Mouse (Mus musculus): ENCODE data around the gene Spata13.

The Spata13 gene

DNA sequence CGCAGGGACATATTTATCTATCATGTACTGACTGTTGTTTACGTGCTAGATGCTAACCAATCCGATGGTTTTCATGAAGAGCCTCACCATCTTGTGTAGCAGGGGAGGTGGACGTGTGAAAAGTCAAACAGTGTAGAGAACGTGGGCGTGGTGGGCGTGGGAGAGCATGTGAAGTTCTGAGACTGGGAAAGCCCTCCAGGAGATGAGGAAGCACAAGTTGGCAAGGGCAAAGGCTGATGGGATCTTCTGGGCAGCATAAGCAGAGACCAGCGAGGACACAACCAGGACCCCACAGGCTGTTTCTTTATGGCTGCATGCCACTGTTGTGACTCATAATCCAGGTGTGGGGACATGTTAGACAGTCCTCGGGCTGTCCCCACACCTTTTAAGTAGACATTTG is 5.4 kb downstream of the Spata13 start:
- DNase-seq (ENCODE audit: low read depth, low spot score), result no peak

DNA sequence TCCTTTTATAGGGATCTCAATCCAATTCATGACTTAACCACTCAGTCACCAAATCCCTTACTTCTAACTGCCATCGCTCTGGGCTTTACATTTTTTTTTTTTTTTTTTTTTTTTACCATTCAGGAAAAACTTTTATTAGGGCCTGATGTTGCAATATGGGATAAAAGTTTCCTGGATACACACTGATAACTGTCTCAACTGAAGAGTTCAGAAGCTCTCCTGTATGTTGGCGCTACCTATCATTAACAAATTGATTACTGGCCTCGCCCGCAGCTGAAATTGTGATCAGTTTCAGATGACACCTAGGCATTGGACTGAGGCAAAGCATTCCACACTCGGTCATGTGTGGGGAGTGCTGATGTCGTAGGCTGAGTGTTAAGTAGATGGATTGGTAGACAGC is 7.3 kb downstream of the Spata13 start:
- DNase-seq (ENCODE audit: low read depth, low spot score), result no peak

DNA sequence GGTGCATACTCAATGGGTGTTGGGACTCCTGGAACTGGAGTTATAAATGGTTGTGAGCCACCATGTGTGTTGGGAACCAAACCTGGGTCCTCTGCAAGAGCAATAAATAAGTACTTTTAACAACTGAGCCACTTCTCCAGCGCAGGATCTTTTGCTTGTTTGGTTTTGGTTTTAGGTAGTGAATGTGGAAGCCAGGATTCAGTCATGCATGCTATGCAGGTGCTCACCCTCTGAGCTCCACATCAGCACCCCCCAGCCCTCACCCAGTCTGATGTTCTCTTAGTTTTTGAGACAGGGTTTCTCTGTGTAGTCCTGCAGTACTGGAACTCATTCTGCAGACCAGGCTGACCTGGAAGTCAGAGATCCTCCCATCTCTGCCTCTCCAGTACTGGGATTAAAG is 8.3 kb downstream of the Spata13 start:
- DNase-seq (ENCODE audit: low read depth, low spot score), result no peak

DNA sequence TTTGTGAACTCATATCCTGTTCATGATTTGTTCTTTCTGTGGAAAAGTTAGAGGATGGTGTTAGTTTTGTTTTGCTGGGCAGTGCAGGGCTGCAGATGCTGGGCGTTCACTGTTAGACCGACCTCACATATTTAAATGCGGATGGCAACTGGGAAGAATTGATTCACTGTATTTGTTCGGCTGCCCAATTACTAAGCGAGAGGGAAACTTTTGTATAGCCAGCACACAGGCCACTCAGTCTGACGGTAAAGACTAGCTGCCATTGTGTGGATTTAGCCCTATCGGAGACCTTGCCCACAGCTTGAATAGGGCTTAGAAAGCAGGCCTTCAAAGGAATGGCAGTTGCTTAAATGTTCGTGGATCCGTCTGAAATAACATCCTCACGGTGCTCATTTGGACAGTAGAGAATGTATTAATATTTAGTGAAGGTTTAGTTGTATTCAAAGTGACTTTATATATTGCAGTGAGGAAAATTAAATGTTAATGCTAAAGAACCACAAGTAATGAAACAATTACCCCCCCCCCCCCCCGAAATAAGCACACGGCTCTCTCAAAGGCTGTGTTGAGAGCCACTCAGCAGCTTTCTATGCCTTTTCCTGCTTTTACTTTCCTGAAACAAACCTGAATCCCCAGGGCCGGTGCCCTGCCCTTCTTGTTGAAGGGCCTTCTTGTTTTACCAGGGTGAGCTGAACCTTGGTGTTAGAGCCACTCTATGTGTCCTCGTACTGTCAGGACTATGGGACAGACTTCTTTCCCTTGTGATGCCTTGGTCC is 9.5 kb downstream of the Spata13 start:
- DNase-seq (ENCODE audit: low read depth, low spot score), result peak; percentile 35

DNA sequence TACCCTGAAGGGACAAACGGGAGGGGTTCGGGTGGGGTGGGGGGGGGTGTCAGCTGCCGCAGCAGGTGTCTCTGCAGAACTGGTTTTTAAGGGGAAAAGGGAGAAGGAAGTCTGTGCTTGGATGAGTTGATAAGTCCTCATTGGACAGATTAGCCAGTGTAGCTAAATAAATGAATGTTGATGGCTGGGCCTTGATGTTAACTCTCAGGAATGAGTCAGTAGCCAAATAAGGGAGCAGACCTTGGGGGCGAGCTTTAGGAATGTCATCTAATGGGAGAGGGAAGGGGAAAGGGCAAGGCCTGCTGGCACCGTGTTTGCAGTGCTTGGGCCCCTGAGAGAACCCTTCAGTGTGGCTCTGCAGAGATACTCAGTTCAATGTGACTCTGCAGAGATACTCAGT is 12.6 kb downstream of the Spata13 start:
- DNase-seq (ENCODE audit: low read depth, low spot score), result no peak

DNA sequence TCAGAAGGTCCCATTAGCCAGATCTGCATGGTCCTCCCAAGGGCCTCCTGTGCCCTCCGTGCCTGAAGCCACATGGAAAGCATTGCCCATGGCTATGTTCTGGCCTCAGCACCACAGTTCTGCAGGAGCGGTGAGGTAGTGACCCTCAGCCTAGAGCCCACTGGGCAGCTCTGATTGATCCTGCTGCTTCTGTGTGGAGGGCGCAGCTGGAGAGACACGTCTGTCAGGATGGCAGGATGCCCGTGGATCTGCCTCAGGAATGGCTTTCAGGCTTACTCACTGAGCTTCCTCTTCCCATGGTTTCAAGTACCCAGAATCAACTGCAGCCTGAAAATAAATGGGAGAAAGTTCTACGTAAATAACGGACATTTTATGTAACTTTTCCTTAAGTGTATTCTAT is 14.1 kb downstream of the Spata13 start:
- DNase-seq (ENCODE audit: low read depth, low spot score), result no peak

DNA sequence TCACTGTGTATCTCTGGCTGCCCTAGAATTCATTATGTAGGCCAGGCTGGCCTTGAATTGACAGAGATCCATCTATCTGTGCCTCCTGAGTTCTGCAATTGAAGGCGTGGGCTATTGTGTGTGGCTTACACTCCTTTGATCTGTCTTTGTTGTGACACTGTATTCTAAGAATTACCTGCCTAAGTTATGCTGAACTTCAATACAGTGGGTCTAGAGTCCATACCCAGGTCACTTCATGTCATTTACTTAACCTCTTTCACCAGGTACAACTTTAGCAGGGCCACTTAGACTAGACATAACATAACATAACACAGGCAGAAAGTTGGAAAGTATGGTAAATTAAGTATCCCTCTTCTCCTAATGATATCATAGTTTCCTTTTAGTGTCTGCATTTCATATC is 15.2 kb downstream of the Spata13 start:
- no peak for DNase-seq (ENCODE audit: low read depth, low spot score)

DNA sequence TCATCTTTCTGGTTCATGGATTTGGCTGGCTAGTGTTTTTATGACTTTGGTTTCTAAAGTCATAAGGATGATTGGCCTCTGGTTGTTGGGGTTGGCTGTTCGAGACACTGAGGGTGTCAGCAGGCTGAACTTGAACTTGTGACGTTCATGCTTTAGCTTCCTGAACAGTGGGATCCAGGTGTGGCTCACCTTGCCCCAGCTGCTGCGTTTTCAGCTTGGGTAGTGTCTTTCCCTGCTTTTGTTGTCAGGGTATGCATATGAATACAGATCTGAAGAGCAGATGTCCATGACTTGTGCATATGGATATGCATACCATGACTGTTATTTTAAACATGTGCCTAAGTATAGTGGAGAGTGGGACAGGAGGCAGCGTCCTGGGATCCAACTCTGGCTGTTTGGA is 19.4 kb downstream of the Spata13 start:
- peak; percentile 77 for DNase-seq (ENCODE audit: low read depth, low spot score)

DNA sequence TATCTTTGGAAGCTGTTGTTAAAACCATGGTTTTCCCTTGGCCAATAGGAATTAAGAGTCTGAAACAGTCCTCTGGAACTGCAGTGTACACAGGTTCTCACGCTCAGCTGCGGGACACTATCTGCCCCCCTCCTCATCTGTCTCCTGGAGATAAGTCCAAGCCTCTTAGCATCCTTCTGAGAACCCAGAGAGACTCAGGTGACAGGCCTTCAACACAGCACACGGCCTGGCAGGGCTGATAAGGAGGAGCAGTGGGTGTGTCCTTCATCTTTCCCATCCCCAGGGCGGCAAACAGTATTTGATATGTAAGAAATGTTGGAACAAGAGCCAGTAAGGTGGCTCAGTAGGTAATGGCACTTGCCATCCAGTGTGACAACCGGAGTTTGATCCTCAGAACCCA is 20.2 kb downstream of the Spata13 start:
- DNase-seq (ENCODE audit: low read depth, low spot score), result no peak

DNA sequence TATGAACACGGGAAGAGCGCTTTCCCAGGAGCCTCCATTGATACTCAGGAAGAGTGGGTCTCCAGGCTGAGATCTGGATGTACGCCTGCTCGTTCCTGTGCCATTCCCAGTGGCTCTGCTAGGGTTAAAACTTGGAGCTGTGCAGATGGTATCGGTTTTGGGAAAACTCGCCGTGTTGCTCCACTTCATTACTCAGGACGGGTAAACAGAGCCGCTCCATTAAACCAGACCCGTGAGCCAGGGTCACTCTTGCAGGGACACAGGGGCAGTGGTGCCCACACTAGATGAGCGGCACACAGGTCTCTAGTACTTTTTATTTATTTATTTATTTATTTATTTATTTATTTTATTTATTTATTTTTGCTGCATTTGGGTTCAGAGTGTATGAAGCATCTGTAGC is 20.9 kb downstream of the Spata13 start:
- DNase-seq (ENCODE audit: low read depth, low spot score), result no peak

DNA sequence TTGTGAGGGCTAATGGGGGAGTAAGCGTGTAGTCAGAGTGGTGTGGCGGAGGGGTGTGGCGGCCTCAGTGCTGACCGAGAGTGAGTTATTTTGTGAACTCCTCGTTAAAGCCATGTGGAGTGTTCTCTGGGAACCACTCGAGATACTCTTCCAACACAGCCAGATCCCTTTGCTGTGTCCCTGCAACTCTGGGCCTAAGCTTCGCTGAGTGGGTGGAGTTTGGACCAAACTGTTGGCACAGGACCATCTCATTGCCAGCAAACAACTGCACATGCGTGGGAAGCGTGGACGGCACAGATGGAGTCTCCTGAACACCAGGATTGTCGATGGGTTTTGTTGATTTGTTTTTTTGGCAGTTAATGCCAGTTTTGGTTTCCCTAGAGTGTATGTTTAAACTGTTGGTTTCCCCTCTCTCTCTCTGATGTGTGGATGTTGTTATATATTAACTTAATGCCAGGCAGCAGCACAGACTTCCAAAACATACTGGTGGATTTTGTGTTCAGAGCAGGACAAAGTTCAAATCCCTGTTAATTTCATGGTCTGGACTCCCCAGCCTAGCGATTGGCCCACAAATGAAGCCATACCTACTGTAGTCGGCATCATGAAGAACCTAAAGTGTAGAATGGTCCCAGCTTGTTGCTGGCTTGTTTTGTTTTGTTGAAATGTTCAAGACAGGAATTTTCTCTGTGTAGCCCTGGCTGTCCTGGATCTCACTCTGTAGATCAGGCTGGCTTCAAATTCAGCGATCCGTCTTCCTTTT is 22.3 kb downstream of the Spata13 start:
- DNase-seq (ENCODE audit: low read depth, low spot score), result no peak

DNA sequence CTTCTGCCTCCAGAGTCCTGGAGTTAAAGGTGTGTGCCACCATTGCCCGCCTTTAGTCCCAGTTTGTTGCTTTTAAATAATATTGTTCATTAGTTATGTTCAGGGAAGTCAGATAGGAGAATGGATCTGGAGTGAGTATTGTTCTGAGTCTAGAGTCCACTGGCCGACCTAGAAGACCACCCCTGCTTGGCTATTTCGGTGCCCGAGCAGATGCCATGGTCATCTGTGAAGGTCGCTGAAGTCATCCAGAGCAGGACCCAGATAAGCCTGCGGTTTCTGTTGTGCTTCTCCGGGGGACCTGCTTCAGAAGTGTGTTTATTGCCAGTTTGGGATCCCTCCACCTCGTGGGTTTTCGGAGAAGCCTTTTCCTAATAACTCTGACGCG is 22.9 kb downstream of the Spata13 start:
- DNase-seq (ENCODE audit: low read depth, low spot score), result no peak

DNA sequence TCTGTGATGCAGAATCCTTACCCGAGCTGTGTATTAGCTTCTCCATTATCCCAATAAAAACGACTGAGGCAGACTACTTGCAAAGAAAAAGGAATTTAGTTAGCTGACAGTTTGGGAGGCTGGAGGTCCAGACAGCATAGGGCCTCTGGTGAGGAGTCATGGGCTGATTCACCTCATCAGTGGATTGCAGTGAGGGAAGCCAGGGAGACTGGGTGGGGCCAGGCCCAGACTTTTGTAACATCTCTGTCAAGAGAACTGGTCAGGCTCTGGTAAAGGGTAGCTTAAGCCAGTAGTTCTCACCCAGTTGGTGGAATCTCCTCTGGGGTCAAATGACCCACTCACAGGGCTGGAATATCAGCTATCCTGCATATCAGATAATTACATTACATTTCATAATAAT is 24.1 kb downstream of the Spata13 start:
- no peak for DNase-seq (ENCODE audit: low read depth, low spot score)

DNA sequence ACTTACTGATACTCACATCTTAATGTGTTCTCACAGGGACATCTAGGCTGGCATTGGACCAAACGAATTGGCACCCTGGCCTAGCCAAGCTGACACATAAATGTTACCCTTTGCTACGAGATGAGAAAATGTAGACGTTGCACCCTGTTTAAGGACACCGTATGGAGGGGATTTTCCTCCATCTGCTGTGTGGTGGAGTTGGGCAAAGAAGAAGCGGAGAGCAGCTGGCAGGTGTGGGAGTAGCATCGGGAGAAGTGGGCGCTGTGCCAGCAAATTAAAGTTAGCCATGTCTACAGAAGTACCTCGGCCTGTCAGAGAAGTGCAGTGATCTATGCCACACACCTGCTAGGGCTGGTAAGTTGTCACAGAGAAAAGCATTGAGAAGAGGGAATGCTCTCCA is 25.7 kb downstream of the Spata13 start:
- DNase-seq (ENCODE audit: low read depth, low spot score), result no peak

DNA sequence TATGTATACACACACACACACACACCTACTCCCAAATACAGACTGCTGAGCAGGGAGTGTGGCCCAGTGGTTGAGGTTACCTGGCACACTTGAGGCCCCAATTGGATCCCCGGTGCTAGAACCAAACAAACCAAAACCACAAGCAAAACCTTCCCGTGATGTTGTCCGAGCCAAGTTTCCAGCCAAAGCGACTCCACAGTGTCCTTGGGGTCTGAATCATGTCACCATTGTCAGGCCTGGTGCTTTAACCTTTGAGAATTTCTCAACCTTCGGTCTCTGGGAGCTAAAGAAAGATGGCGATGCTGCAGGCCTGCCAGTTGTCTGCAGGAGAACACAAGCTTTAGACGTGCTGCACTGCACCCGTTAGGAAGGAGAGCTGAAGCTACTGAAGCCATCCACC is 26.8 kb downstream of the Spata13 start:
- DNase-seq (ENCODE audit: low read depth, low spot score), result no peak

DNA sequence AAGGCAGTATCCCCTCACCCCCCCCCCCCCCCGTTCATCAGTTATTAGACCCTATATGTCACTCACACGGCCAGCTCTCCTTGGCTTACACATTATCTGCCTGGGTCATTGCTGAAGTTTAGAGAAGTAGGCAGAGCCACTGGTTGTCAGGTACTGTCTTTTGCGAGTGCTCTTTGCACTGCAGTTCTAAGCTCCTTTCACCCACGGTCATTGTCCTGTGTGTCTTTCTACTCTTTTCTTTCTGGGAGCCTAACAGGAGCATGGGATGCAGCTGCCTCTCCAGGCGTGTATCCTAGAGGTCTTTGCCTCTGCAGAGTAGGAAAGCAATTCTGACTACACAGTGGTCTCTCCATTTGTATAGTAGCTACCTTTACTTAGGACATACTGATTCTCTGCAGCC is 27.5 kb downstream of the Spata13 start:
- no peak for DNase-seq (ENCODE audit: low read depth, low spot score)

DNA sequence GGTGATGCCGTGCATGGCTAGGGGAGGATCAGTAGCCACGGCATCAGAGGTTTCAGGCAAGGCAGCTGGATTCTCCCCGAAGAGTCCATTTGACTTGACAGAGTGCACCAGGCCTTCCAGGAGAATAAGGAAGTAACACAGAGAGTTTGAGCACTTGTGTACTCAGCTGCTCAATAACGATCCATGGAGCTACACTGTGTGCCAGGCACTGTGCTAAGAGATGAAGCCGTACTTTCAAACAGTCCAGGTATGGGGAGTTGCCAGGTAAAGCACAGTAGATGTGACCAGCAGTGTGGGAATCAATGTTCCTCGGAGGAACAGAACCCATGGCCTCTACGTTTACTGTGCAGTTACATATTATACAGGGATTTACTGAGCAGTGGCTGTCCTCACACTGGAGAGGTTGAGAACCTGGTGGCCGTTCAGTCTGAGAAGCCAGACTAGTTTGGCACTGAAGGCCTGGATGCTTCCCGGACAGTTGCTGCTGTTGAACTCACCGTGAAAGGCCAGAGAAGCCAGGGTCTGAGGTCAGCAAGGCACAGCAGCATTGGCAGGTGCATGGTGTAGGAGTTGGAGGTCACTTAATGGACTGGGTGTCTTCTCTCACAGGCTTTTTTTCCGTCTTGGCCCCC is 29.6 kb downstream of the Spata13 start:
- DNase-seq (ENCODE audit: low read depth, low spot score), result no peak

DNA sequence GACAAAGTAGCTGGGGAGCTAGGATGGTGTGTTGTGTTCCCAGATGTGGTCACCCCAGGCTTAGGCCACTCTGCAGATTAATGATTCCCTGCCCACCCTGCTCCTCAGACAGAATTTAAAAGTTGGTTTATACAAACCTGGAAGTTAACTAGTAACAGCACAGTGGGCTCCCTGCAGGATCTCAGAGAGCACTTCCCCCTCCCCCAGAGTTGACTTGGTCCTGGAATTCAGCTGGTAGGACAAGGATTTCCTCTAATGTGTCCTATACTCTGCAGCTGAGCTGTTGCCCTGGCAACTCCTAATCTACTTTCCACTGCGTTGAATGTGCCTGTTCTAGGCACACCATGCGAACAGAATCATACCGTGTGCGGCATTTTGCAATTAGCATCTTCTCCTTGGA is 30.8 kb downstream of the Spata13 start:
- peak; percentile 54 for DNase-seq (ENCODE audit: low read depth, low spot score)

DNA sequence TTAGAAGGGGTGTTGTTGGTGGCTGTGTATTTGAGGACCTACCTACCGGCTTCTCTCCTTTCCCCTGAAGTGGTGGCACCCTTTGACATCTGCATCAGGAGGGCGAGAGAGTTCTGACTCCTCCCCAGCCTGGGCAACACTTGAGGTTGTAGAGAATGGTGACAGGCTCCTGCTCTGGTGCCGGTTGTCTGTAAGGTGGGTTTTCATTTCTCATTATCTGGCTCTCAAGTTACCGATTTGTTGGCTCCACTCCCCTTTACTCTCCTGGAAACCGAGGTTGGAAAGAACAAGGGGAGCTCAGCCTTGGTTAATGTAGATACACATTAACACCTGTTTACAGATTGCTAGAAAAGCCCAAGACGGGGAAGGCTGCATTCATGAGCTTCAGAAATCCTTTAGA is 31.5 kb downstream of the Spata13 start:
- no peak for DNase-seq (ENCODE audit: low read depth, low spot score)

DNA sequence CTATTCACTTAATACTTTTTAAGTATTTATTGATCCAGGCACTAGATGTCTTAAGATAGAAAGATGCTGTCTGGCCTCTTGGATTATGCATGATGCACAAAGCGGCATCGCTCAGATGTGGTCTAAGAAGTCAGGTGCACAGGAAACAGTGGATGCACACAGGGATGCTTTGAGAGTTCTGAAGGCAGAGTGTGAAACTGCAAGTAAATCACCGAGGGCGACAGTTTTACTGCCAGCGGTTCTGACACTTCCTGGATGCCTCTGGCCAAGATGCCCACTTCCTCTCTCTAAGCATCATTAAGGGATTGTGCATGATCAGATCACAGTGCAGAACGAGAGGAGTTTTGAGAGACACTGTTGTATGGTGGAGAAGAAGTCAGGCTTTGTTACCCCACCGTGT is 32.5 kb downstream of the Spata13 start:
- DNase-seq (ENCODE audit: low read depth, low spot score), result no peak

DNA sequence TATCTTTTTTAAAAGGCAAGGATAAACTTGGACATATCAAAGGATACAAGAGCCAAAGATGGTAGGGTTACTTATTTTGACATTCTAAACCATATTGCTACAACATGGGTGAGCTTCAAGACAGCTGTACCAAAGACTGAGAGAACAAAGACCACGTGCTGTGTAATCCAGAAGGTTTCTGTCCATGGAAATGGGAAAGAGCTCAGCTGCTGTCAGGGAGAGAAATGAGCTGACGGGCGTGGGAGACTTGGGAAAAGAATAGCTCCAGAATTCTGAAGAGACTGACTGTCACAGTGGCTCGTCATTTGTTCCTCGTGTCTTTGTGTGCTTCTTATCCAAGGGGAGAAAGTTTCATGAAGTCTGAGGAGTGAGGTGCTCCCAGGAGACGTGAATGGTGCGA is 36.4 kb downstream of the Spata13 start:
- no peak for DNase-seq (ENCODE audit: low read depth, low spot score)

DNA sequence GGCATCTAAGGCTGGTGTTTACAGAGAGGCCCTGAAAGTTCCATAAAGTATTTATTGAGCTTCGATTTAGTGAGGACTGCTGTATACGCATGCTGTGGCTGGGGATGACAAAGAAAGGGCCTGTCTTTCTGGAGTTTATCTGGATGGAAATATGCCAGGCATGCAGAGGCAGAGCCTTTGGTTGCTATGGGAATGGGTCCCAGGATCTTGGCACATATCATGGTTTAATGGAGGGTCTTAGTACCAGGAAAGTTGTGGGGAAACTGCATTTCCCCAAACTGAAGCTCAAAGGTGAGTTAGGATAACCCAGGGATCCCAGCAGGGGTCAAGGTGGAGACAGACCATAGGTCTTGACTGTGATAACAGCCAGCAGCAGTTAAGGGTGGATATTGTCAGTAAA is 37.7 kb downstream of the Spata13 start:
- DNase-seq (ENCODE audit: low read depth, low spot score), result no peak

DNA sequence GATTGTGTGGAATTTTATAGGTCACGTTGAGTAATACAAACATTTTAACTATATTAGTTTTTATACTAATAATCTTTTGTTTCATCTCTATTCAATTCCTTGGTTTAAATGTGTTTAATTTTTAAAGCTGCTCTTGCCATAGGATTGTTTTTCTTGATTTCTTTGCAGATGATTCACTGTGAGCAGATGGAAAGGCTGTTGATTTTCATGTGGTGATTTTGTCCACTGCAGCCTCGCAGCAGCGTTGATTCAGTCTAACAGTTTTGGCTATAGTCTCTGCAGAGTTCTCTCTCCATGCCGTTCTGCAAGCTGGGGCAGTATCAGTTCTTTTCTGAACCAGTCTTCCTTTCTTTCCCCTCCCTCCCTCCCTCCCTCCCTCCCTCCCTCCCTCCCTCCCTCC is 41.9 kb downstream of the Spata13 start:
- DNase-seq (ENCODE audit: low read depth, low spot score), result no peak

All from R1 (cell line).